Mouse (Mus musculus) embryo, embryonic 10 days (tissue): ENCODE data around the gene Vmn1r81.

Source experiments
- DNase-seq: peaks from one replicate; pipeline ENCODE4 v3.0.0-alpha.2; 2015; ENCODE audit warnings: low spot score

Vmn1r81 gene

GRCm38 (mm10) chr7:12268169-12268568 lies at the start of gene Vmn1r81:
TSS of gene Vmn1r81 (minus strand) at chr7:12268269.
- DNase-seq = no peak

GRCm38 (mm10) chr7:12300130-12300529 lies 32.1 kb upstream of the Vmn1r81 start, which contains the start of gene Vmn1r82:
TSS of gene Vmn1r82 (plus strand) at chr7:12300430.
- DNase-seq = no peak

GRCm38 (mm10) chr7:12204141-12204540 lies 63.9 kb downstream of the Vmn1r81 start:
- no peak for DNase-seq
